Mouse (Mus musculus): ENCODE results near the gene Ier5.

- TF ChIP-seq GATA1 (IDR thresholded peaks at IDR 0.05; ENCODE audit: low read depth, low read length) = no peak
- TF ChIP-seq POLR2A (IDR thresholded peaks at IDR 0.05; ENCODE audit: control insufficient read depth in 1 of 2, insufficient read depth in 1 of 2, low read depth in 1 of 2, low read length in 2 of 2, poor library complexity in 1 of 2) = no peak
- no peak for TF ChIP-seq CTCF (IDR thresholded peaks at IDR 0.05 in 2 of 3, conservative IDR thresholded peaks at IDR 0.05 in 1 of 3; ENCODE audit: control insufficient read depth in 1 of 3, insufficient read depth in 1 of 3, low read depth in 2 of 3, low read length in 3 of 3, poor library complexity in 1 of 3, severe bottlenecking in 1 of 3)
- no peak for TF ChIP-seq MXI1 (IDR thresholded peaks at IDR 0.05; ENCODE audit: low read depth, low read length)
- no peak for TF ChIP-seq JUND (IDR thresholded peaks at IDR 0.05; ENCODE audit: low read depth, low read length)
- no peak for TF ChIP-seq MAFK (IDR thresholded peaks at IDR 0.05; ENCODE audit: borderline replicate concordance, low read depth, low read length)
- TF ChIP-seq ZC3H11A (IDR thresholded peaks at IDR 0.05; ENCODE audit: low read depth, low read length) = no peak
- no peak for TF ChIP-seq POLR2AphosphoS2 (IDR thresholded peaks at IDR 0.05; ENCODE audit: low read length)
- TF ChIP-seq MAX (IDR thresholded peaks at IDR 0.05; ENCODE audit: low read length) = no peak
- no peak for TF ChIP-seq E2F4 (IDR thresholded peaks at IDR 0.05; ENCODE audit: borderline replicate concordance, low read depth, low read length)
- TF ChIP-seq TBP (IDR thresholded peaks at IDR 0.05; ENCODE audit: low read depth, low read length) = no peak
- no peak for TF ChIP-seq USF2 (IDR thresholded peaks at IDR 0.05; ENCODE audit: borderline replicate concordance in 1 of 2, insufficient read depth in 1 of 2, low read depth in 1 of 2, low read length in 2 of 2)
Observed at GRCm38 (mm10) chr1:155111491-155111890, 12.1 kb upstream of the Ier5 start.

Measured in MEL (cell line).